Mouse (Mus musculus) stomach, postnatal 0 days (tissue): Measurements from ENCODE around the gene Pdgfa. TPM values are rescaled to one million over a fixed set of nuclear protein-coding genes. Genes with fewer than 3 reads are reported as not detected.

Experiments used
- ATAC-seq: fragments of 200-750 bp; cut with Nextera tagmentation; 2 replicates; pipeline ENCODE4 v1.8.0; 2017; ENCODE audit not compliant: low FRiP score, low TSS enrichment
- DNase-seq: peaks from one replicate; pipeline ENCODE4 v3.0.0-alpha.2; 2016; ENCODE audit warnings: low spot score
- H3K27ac ChIP-seq: fragments of 300-500 bp; sonication (generic); replicated peaks from 2 replicates; pipeline ENCODE4 v1.5.1; 2014; ENCODE audit warnings: mild to moderate bottlenecking, control low read depth
- H3K27me3 ChIP-seq: fragments of 300-500 bp; sonication (generic); 2 replicates; pipeline ENCODE4 v1.6.1; 2014; ENCODE audit warnings: low read length; ENCODE audit not compliant: control insufficient read depth, insufficient read depth
- H3K36me3 ChIP-seq: fragments of 300-500 bp; sonication (generic); 2 replicates; pipeline ENCODE4 v1.6.1; 2014; ENCODE audit warnings: low read length, mixed read lengths; ENCODE audit not compliant: control insufficient read depth, insufficient read depth
- H3K4me1 ChIP-seq: fragments of 300-500 bp; sonication (generic); replicated peaks from 2 replicates; pipeline ENCODE4 v1.6.1; 2014; ENCODE audit warnings: antibody characterized with exemption; ENCODE audit not compliant: control insufficient read depth, insufficient read depth
- H3K4me2 ChIP-seq: fragments of 300-500 bp; sonication (generic); replicated peaks from 2 replicates; pipeline ENCODE4 v1.6.1; 2014; ENCODE audit warnings: low read depth, mild to moderate bottlenecking, control low read depth, moderate library complexity
- H3K4me3 ChIP-seq: fragments of 300-500 bp; sonication (generic); 2 replicates; pipeline ENCODE4 v1.5.1; 2014; ENCODE audit warnings: low read depth, low read length, control low read depth
- H3K9ac ChIP-seq: fragments of 300-500 bp; sonication (generic); 2 replicates; pipeline ENCODE4 v1.6.1; 2014; ENCODE audit warnings: mild to moderate bottlenecking, low read length, control low read depth, mixed read lengths
- H3K9me3 ChIP-seq: fragments of 300-500 bp; sonication (generic); 2 replicates; pipeline ENCODE4 v1.6.1; 2016; ENCODE audit warnings: low read length; ENCODE audit not compliant: control insufficient read depth
- CTCF ChIP-seq: IDR thresholded peaks from 2 replicates; pipeline ENCODE4 v1.5.1; 2016; ENCODE audit warnings: antibody characterized with exemption, low read depth, mild to moderate bottlenecking, moderate library complexity
- EP300 ChIP-seq: optimal IDR thresholded peaks from 2 replicates; pipeline ENCODE3; 2016; ENCODE audit warnings: antibody characterized with exemption
- WGBS: fragments of 180-500 bp; shearing (Covaris S2); extraction: QIAGEN DNeasy Blood & Tissue Kit; methylation state at CpG from one replicate; pipeline ENCODE4 v1.1.7; 2014; 5-methylcytosine and 5-hydroxymethylcytosine counted together
- polyA plus RNA-seq: library from polyadenylated mRNA; unstranded; fragments of >200 nt; fragmentation: Nextera tagmentation; extraction: Ambion mirVana; gene quantifications from 2 replicates; pipeline ENCODE4 v1.2.1, GENCODE M21; 2015

The Pdgfa gene
- polyA plus RNA-seq, 1 experiment from 2014 or later, result 60.4 TPM

DNA sequence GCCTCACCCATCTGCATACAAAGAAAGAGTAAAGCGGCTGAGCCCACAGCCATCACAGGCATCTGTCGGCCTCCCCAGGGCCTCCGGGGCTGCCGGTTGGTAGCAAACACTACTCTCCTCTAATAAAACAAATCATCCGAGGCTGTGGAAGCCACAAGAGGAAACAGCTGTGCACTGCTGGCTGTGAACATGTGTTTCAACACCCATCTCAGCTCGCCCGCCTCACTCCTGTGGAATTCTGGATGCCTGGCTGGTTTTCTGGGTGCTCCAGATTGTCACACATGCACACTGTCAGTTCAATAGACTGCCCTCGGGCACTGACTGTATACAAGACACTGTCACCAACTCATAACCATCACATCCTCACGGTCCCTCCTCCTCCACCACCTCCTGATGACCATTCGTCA is 40.7 kb downstream of the Pdgfa start:
- no peak for DNase-seq
- Histone ChIP-seq H3K27ac (no peak overlapping the region), H3K9ac (no peak overlapping the region)

DNA sequence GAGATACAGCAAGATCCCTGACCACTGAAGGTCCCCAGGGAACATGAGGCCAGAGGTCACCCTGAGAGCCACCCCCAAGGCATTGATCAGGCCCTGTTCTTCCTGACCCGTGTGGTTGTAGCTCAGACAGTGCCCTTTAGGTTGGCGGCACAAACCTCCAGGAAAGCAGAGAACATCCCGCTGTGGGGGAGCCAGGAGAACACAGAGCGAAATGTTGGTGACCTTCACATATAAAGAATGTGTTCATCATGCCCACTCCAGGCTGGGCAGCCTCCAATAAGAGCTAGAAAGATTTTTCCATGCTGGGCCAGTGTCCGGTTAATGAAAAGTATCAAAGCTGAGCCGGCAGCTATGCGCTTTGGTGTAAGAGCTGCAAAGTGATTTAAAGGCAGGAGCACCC is 43.2 kb downstream of the Pdgfa start:
- no peaks in the 10 kb centered on the region for H3K27me3 ChIP-seq
- 78% methylated on average over 7 of the region's 7 CpGs for WGBS
- H3K27ac ChIP-seq, result no peak overlapping the region
- no peak overlapping the region for H3K4me3 ChIP-seq
- no peak for TF ChIP-seq EP300
- no peak for TF ChIP-seq CTCF
- no peak overlapping the region for H3K4me2 ChIP-seq
- H3K9me3 ChIP-seq, result no peaks in the 10 kb centered on the region
- no peaks in the 10 kb centered on the region for H3K36me3 ChIP-seq
- no peak for ATAC-seq
- no peak for DNase-seq
- peaks cover 1% of the 10 kb centered on the region; the same call in 1 of the 2 replicates for H3K4me1 ChIP-seq
- H3K9ac ChIP-seq, result no peak overlapping the region

More for the DNA sequence above, 40.7 kb downstream of the Pdgfa start:
- no peaks in the 10 kb centered on the region for H3K4me1 ChIP-seq
- H3K27me3 ChIP-seq, result no peaks in the 10 kb centered on the region
- no peaks in the 10 kb centered on the region for H3K9me3 ChIP-seq
- H3K36me3 ChIP-seq, result no peaks in the 10 kb centered on the region
- H3K4me2 ChIP-seq, result no peak overlapping the region
- ATAC-seq, result no peak
- H3K4me3 ChIP-seq, result no peak overlapping the region
- TF ChIP-seq CTCF (no peak), EP300 (no peak)
- whole genome bisulfite sequencing, result 24% methylated on average over 10 of the region's 10 CpGs

DNA sequence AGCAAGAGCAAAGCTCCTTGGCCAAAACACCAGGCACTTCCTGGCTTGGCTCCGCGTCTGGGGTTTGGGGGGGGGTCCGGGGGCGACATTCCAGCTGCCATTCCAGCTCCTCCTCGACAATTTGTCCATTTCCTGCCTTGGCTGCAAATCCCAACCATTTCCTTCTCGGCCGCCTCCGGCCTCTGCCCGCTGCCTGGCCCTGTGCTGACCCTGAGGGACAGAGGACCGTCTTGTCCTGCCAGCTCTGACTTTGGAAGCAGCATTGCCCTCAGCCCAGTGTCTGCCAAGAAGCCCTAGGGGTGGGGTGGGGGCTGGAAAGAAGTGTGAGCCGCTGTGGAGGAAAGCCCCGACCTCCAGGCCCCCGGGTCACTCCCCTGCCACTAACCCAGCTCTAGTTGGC is 44.2 kb downstream of the Pdgfa start:
- Histone ChIP-seq H3K9me3 (no peaks in the 10 kb centered on the region), H3K36me3 (no peaks in the 10 kb centered on the region), H3K9ac (no peak overlapping the region), H3K27me3 (no peaks in the 10 kb centered on the region), H3K4me1 (peaks cover 11% of the 10 kb centered on the region), H3K4me2 (no peak overlapping the region), H3K4me3 (no peak overlapping the region), H3K27ac (no peak overlapping the region)
- DNase-seq (no peak), ATAC-seq (no peak)
- 53% methylated on average over 13 of the region's 13 CpGs for WGBS
- TF ChIP-seq CTCF, result no peak
- TF ChIP-seq EP300, result no peak

DNA sequence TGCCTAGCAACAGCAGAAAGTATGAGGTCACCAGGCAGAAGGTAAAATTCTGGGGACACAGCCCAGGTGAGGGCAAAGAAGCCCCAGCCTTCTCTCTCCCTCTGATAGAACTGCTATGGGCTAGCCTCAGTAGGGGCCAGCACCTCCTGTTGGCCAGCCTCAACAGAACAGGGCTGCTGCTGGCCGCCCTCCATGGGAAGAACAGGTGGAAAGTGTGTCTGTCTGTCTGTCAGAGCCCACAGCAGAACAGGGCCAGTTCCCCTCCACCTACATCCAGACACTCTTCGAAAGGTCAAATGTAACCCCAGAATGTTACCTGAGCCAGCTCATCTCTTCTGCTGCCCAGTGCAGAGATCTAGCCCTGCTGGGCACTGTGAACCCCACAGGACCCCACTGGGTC is 45.9 kb downstream of the Pdgfa start:
- Histone ChIP-seq H3K4me2 (no peak overlapping the region), H3K4me3 (no peak overlapping the region), H3K36me3 (no peaks in the 10 kb centered on the region), H3K27me3 (no peaks in the 10 kb centered on the region), H3K27ac (no peak overlapping the region), H3K9me3 (no peaks in the 10 kb centered on the region), H3K9ac (no peak overlapping the region), H3K4me1 (peaks cover 18% of the 10 kb centered on the region)
- ATAC-seq (no peak), DNase-seq (no peak)
- 93% methylated on average over 2 of the region's 2 CpGs for WGBS
- TF ChIP-seq EP300, result no peak
- TF ChIP-seq CTCF, result no peak

DNA sequence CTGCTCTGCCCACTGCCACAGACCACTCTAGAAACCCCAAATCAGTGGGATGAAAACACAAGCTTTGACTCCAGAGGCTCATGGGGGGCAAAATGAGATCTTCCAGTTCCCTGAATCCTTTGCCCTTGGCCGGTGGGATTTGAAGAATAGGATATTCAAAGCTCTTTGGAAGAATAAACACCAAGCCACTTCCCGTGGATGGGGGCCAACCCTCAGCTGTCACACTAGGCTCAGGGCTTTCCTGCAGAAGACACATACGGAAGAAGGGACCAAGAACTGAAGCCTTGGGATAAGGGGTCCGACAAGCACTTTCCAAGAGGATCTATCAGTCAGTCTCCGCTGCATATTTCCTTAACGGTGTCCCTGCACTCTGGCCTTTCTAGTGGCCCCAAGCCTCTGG is 48.0 kb downstream of the Pdgfa start:
- H3K36me3 ChIP-seq, result no peaks in the 10 kb centered on the region
- peak overlapping the region; percentile 82; the same call in 1 of the 2 replicates for H3K27ac ChIP-seq
- H3K9me3 ChIP-seq, result no peaks in the 10 kb centered on the region
- TF ChIP-seq EP300 (no peak), CTCF (no peak)
- no peak for ATAC-seq
- peaks cover 18% of the 10 kb centered on the region for H3K4me1 ChIP-seq
- H3K9ac ChIP-seq, result no peak overlapping the region
- H3K4me2 ChIP-seq, result no peak overlapping the region
- no peak overlapping the region for H3K4me3 ChIP-seq
- no peak for DNase-seq
- no peaks in the 10 kb centered on the region for H3K27me3 ChIP-seq
- WGBS, result 65% methylated on average over 6 of the region's 6 CpGs

DNA sequence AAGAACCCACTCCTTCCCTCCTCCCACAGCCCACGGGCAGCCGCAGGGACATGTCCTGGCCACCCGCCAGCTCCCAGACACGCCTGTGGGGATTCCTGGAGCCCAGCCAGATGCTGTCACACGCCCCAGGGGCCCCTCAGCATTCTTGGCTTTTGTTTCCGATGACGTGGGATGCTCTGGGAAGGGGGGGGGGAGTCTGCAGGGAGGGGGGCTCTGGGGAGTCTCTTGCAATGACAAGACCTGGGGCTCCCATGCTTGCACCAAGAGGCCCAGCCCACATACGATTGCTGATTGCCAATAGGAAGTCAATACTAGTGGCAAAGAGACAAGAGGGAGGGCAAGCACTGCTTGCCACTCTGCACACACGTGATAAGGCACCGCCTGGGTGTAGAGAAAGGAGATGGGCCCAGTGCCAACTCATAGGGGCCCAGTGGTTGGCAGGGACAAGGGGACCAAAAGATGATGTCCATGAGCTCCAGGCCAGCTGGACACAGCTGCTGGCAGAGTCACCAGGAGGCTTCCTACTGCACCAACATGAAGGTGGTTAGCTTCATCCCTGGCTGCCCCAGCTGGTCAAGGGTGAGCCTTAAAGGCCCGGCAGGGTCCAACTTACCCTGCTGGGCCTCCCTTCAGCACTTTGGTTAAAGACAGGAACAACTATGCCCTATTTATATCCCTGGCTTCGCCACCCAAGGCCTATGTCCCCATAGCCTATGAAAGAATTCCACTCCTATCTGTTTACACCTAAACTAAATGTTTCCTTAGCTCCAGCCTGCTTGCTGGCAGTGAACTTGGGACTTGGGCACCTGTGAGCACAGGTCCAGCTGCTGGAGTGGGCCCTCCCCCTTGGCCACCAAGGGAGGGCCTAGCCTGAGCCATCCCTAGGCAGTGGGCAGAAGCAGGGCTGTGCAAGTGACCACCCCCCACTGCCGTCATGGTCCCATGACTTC is 48.9 kb downstream of the Pdgfa start:
- no peak for TF ChIP-seq CTCF
- TF ChIP-seq EP300, result no peak
- Histone ChIP-seq H3K9ac (0 out of 2 replicates have a peak overlapping the region, but pooled peaks have one; percentile 2), H3K9me3 (no peaks in the 10 kb centered on the region), H3K27ac (peak overlapping the region; percentile 82), H3K4me1 (peaks cover 18% of the 10 kb centered on the region), H3K4me3 (no peak overlapping the region), H3K36me3 (no peaks in the 10 kb centered on the region), H3K27me3 (no peaks in the 10 kb centered on the region), H3K4me2 (peak overlapping the region; percentile 23)
- ATAC-seq (peak; percentile 76), DNase-seq (peak; percentile 85)
- WGBS, result 16% methylated on average over 10 of the region's 13 CpGs
